Mouse (Mus musculus) adrenal gland, postnatal 4 days (tissue): ENCODE measurements around the gene Zic2. TPM values are rescaled to one million over a fixed set of nuclear protein-coding genes. Genes with fewer than 3 reads are reported as not detected.

ENCODE experiments used
- DNase-seq, 2 experiments: peaks; one replicate each; pipeline ENCODE4 v3.0.0; 2021 to 2022; ENCODE audit warnings: low spot score in 2 of 2, mixed read lengths in 2 of 2
- total RNA-seq, 2 experiments: library from RNA; stranded (reverse); gene quantifications; 2 replicates each; pipeline ENCODE4 v1.2.3; 2021

The Zic2 gene
- total RNA-seq, 2 experiments from 2014 or later, result 0.22 to 1.4 TPM

DNA sequence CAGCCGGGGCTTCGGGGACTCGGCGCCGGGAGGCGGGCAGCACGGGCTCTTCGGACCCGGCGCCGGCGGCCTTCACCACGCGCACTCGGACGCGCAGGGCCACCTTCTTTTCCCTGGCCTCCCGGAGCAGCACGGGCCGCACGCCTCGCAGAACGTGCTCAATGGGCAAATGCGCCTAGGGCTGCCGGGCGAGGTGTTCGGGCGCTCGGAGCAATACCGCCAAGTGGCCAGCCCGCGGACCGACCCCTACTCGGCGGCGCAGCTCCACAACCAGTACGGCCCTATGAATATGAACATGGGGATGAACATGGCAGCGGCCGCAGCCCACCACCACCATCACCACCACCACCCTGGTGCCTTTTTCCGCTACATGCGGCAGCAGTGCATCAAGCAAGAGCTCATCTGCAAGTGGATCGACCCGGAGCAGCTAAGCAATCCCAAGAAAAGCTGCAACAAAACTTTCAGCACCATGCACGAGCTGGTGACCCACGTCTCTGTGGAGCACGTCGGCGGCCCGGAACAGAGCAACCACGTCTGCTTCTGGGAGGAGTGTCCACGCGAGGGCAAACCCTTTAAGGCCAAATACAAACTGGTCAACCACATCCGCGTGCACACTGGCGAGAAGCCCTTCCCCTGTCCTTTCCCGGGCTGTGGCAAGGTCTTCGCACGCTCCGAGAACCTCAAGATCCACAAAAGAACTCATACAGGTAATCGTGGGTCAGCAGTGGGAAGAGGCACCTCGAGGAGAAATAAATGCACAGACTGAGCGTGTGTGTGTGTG lies 996 bp downstream of the Zic2 start:
- no peak for DNase-seq

DNA sequence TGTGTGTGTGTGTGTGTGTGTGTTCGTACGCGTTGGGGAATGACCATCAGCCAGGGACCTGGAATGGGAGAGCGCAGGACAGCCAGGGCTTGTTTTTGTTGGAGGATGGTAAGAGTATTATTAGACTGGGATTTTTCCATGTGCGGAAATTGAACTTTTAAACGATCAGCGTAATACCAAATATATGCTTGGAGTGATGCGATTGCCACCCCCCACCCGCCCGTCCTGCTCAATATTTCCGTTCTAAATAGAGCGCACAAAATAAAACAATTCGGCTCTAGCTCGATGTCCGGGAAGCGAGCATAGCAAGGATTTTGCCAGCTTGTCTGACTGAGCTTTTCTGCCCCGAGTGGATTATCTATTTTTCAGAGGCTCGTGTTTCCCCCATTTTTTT lies 1.6 kb downstream of the Zic2 start:
- no peak for DNase-seq

DNA sequence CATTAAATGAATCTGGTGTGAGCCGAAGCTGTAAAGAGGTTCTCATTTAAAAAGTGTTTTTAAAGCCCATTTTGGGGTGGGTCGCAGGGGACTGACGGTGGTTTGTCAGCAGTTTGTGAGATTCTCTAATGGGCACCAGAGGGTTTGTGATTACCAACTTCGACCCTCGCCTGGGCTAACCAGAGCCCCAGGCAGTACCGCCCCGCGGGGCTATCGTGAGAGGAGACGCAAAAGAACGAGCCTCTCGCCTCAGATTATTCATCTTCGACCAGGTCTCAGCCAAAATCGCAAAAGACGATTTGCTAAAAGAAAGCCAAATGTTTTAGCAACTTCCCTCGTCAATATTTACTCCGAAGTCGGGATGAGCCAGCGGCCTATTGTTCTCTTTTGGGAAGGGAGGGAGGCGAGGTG lies 2.0 kb downstream of the Zic2 start:
- no peak for DNase-seq

- DNase-seq, result no peak
These were observed 2.8 kb downstream of the Zic2 start for GRCm38 (mm10) chr14:122477971-122478573.

DNA sequence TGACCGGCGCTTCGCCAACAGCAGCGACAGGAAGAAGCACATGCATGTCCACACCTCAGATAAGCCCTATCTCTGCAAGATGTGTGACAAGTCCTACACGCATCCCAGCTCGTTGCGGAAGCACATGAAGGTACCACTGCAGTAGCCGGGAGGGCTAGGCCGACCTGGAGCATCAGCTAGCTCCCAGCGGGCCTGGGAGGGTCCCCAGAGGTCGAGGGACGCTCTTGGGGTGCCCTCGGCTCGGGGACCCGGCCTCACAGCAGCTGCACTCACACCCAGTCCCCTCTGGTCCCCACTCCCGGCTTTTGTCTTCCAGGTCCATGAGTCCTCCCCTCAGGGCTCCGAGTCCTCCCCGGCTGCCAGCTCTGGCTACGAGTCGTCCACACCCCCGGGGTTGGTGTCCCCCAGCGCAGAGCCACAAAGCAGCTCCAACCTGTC lies 3.4 kb downstream of the Zic2 start:
- DNase-seq, result no peak

DNA sequence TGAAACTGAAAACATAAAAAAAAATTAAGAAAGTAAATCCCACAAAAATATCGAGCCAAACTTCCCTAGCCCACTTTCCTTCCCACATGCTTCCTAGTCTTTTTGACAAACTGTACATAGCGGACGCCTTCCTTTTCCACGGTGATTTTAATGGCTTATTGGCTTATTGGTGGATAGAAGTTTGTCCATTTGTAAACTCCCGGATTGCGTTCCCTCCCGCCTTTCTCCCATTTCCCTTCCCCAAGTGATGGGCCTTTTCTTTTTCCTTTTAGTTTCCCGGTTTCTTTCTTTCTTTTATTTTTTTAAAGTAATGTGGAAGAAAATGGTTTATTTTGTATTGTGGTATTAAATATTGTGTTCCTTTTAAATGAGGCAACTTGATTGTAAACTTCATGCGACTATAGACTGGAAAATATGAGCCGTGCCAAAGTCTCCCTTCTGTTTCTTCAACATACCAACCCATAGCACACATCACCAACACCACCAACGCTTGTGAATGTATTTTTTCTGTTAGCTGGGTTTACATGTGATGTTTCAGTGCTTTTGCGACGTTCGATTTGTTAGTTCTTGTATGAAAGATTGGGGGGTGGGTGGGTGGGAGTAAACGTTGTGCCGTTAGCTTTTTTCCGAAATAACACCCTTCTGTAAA lies 4.3 kb downstream of the Zic2 start:
- no peak for DNase-seq

DNA sequence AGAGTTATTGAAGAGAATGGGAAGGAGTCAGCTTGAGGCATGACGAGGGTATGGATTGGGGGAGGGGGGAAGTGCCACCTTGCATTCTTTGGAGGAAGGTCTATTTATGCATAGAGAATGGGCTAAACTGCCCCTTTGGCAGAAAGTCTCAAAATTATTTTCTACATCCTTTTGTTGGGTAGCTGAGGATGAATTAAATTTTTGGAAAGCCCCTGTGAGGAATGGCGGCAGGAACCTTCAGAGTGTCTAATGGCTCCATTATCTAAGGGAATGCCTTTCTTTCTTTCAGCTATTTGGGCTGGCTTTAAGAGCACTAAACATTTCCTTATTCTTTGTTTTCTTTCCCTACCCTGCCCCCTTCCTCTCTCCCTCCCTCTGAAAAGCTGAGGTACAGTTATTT lies 5.1 kb downstream of the Zic2 start:
- no peak for DNase-seq

DNA sequence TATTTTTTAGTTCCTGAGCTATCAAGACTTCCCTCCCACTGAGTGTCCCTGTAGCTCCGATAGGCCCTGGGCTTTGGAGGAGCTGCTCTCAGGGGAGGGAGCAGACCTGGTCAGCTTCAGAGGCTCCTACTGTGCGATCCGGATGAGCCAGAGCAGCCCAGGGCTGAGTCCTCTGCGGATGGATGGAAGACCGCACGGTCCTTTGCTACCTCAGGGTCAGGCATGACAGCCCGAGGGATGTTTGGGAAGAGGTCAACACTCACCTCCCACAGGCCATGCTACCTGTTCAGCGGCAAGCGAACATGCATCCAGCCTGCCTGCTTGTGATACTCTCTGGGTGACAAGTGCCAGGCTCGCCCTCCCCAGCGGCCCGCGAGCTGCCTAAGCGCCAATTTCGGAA lies 5.9 kb downstream of the Zic2 start:
- no peak for DNase-seq

DNA sequence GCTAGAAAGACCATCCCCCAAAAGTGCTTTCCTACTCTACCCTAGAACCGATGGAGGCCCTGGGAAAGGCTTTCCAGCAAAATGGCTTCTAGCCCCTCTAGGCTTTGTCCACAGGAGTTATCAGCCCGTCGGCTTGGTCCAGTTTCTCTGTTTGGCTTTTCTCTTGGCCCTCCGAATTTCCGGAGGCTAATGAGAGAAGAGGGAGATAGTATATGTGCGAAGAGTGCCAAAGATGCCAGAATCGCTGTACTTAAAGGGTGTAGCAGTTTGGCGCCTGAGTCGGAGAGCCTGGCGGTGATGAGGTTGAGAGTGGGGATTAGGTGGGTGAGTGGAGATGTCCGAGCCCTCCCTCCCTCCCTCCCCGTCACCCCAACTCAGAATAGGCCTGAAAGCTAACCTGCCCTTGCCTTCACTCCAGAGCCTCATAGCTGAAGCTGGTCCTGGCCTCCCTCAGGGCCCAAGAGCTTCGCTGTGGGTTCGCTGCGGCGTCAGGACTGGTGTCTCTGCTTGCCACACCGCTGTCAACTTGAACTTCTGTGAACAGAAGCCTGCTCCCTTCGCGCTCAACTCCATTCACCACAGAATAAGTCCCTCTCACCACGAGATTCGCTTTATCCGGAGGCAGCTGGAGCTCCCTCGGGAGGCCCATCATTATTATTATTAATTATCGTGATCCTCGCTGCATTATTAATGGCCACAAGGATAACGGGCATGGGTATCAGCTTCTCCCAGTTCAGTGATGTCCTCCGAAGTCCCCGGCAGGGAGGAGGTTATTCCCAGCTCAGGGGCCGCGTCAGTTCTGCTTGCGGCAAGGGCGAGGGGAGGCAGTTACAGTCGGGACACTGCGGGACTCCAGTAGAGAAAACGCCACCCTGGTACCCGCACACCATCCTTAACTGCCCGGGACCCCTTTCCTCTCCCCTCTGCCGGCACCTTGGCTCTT lies 7.1 kb downstream of the Zic2 start:
- no peak for DNase-seq

DNA sequence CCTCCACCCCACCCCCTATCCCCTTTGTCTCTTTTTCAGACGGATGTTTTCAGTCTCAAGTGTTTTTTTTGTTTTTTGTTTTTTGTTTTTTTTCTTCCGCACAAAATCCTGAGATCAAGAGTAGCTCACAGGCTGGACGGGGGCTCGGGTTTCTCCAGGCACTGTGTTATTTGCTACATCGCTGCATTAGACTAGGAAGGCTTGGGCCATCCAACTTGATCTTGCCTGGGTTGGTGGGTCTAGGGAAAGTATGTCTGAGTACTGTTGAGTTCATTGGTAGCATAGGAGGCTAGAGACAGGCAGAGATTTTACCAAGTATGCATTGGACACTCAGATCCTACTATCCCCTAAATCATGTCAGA lies 7.8 kb downstream of the Zic2 start:
- no peak for DNase-seq

- no peak for DNase-seq
These were observed 8.6 kb downstream of the Zic2 start for GRCm38 (mm10) chr14:122483556-122484421.

GRCm38 (mm10) chr14:122484458-122484843 lies 9.2 kb downstream of the Zic2 start:
- no peak for DNase-seq

DNA sequence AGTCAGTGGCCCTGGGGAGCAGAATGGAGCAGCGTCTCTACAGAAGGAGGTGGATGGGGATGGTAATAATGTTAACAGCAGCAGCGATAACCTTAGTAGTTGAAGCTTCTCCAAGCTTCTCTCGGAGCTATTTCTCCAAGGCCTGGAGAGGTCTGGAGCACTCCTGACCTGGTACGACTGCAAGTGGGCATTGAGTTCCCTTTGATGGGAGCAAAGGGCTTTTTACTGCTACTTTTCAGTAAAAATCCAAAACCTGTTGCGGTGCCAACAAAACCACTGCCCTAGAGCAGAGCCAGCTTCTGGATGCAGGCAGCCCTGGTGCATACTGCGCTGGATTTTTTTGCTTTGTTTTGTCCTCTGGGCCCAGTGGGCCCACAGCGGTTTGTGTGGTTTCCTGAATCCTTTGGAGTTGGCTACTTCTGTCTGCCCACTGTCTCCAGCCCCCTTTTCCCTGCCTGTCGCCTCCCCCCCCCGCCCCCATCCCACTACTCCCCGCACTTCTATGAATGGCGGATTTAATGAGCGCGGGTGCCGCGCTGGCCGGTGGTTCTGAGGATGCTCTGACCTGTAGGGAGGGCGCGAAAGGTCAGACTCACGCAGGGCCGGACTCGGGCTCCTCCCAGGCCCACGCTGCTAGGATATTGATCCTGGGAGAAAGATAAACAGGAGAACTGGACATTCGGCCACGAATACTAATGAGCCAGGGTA lies 9.8 kb downstream of the Zic2 start:
- DNase-seq, result no peak

DNA sequence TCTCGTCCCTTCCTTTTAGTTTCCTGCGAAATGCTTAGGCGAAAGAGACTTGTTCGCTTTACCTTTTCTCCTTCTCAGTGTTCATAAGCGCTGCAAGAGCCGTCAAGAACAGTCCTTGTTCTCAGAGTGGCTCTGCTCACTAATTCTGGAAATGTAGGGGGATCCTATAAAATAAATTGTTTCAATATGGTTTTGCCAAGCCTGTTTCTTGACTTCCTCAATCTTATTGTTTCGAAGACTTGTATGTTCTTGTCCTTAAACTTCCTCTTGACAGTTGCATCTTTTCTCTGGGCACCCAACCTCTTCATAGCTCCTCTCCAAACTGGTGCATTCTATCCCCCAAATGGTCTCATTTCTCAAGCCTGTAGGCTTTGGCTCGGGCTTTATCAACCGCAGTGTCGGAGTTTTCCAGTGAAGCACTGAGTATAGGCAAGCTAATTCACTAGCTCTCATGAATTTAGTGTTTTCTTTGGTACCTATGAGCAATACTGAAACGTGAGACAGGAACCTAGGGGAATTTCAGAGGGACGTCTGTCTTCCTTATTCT lies 10.5 kb downstream of the Zic2 start:
- no peak for DNase-seq

- DNase-seq, result no peak
These were observed 11.4 kb downstream of the Zic2 start for GRCm38 (mm10) chr14:122486611-122487010.

GRCm38 (mm10) chr14:122487366-122487765 lies 12.1 kb downstream of the Zic2 start:
- DNase-seq, result no peak

- no peak for DNase-seq
These were observed 13.8 kb downstream of the Zic2 start for GRCm38 (mm10) chr14:122489041-122489440.

DNA sequence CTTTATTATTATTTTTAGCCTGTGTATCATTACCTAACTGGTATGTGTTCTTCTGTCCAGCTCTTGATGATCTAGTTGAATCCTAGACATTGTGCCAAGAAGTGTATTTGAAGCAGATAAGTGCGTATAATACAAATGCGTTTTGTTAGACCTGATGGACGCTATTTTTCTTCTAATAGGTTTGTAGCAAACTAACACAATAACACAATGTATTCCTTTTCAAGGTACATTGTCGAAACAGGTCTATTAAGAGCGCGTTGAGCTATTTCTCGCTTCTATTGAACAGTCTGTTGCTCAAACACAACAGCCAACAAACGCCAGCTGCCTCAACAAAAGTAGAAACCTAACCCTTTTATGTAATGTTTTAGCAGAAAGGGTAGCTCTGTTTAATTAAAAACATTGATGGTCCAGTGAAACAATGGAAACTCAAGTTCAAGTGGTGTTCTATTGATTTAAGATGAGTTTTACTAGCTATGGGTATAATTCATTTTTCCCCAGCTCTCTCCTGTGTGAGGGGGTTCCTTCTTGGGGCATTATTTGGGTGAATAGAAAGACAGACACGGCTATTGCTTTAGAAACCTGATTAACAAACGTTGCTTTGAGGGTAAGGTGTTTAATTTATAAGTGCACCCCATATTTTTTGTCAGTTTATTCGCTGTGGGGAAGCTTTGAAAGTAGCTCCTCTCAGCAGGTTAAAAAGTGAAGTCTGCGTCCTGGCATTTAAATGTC lies 14.6 kb downstream of the Zic2 start:
- no peak for DNase-seq
